Mouse (Mus musculus) 3134 (cell line): ENCODE measurements around the gene Naa60.
A peak's percentile ranks its signal among the peaks of the same experiment; 100 is the strongest.
"Not testable (repeated sequence)": the region's sequence is repeated elsewhere in the genome, so short reads cannot be mapped to it uniquely, and the experiment has no call there.

ENCODE experiments used
- DNase-seq: peaks from one replicate; pipeline ENCODE4 v3.0.0-alpha.2; 2011; ENCODE audit warnings: low spot score; ENCODE audit not compliant: insufficient read length; ENCODE audit errors: extremely low read depth

Gene Naa60

GRCm38 (mm10) chr16:3872216-3873047 lies at the start of gene Naa60:
Naa60 (plus strand) TSS chr16:3872375.
- DNase-seq = peak; percentile 18

- DNase-seq = no peak
Observed at GRCm38 (mm10) chr16:3828021-3828420, 44.2 kb upstream of the Naa60 start.

- no peak for DNase-seq
Observed at GRCm38 (mm10) chr16:3829727-3830126, 42.4 kb upstream of the Naa60 start.

DNA sequence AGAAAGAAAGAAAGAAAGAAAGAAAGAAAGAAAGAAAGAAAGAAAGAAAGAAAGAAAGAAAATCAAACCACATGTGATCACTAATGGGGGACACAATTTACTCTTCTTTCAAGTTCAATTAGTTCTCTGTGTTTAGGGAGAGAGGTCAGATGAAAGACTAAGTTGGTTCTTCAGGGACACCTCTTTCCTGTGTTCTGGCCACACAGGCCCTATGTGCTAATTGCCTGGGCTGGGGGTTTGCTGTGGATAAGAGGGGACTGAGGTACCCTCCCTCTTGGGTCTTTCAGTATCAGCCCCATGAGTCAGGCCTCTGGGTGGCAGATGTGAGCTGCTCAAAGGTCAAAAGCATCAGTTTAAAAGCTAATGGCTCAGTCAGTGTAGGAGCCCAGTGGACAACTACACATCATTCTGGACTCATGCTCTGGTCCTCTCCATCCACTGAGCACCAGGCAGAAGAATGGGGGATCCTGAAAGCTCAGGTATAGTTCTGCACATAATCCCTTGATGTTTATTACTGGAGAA lies 41.5 kb upstream of the Naa60 start, which contains the start of gene Olfr15:
Gene Olfr15, plus strand, starts transcription at position 291 of the 522 bp plus-strand sequence.
- DNase-seq = no peak

GRCm38 (mm10) chr16:3835461-3835860 lies 36.7 kb upstream of the Naa60 start:
- DNase-seq = no peak

DNA sequence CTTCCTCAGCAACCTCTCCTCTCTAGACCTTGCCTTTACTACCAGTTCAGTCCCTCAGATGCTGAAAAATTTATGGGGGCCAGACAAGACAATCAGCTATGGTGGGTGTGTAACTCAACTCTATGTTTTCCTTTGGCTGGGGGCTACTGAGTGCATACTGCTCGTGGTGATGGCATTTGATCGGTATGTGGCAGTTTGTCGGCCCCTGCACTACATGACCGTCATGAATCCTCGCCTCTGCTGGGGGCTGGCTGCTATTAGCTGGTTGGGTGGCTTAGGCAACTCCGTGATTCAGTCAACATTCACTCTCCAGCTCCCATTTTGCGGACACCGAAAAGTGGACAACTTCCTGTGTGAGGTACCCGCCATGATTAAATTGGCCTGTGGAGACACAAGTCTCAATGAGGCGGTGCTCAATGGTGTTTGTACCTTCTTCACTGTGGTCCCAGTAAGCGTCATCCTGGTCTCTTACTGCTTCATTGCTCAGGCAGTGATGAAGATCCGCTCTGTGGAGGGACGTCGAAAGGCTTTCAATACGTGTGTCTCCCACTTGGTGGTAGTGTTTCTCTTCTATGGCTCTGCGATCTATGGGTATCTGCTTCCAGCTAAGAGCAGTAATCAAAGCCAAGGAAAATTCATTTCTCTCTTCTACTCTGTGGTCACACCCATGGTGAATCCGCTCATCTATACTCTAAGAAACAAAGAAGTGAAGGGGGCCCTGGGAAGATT lies 32.9 kb upstream of the Naa60 start:
- no peak for DNase-seq

DNA sequence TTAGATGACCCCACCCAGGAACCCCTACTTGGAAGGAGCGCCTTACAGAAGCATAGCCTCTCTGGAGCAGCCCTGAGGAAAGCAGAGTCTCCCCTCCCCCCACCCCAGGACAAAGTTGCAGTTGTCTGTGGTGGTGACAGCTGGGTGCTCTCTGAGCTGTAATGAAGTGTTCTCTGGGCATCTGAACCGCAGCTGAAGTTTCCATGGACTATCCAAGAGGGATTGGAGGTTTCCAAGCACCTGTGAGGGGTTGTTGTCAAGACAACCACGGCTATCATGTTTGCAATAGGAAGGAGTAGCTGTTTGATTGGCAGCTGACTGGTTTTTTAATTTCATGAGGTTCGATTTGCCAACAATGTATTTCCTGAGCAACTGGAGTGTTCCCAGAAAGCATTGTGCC lies 29.2 kb upstream of the Naa60 start:
- DNase-seq = no peak

GRCm38 (mm10) chr16:3843796-3844195 lies 28.4 kb upstream of the Naa60 start:
- no peak for DNase-seq

DNA sequence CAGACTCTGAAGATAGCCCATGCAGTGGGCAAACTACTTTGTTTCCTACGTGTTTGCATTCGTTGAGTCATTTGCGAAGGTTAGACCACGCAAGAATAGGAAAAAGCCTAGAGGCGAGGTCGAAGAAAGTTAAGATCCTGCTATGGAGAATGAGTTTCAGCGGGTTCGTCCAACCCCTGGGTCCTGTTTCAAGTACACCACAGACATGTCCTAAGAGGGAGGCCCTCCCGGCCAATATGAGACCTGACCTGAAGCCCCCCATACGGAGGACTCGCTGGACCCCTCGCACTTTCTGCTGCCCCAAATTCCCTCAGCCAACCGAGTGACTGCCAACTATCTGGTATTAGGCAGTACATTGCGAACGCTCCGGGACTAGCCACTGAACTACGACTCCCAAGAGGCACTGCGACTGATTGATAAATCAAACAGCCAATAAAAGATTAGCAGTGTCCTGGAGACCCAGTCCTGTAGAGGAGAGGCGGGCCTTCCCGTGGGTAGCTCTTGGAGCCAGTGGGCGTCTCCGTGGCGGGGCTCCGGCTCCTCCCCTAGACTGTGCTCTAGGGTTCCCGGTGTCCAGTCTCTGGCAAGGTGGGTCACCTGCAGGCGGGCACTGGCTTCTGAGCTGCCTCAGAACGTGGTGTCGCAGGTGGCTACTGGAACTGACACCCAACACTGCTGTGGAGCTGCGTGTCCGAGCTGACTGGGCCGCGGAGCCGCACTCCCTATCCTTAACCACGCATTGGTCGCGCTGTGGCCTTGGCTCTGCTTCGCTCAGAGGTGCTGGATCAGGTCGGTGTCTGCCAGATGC lies 25.3 kb upstream of the Naa60 start, which contains the start of gene Zfp174:
Gene Zfp174, plus strand, starts transcription at position 558 of the 808 bp plus-strand sequence.
- peak; percentile 92 for DNase-seq

DNA sequence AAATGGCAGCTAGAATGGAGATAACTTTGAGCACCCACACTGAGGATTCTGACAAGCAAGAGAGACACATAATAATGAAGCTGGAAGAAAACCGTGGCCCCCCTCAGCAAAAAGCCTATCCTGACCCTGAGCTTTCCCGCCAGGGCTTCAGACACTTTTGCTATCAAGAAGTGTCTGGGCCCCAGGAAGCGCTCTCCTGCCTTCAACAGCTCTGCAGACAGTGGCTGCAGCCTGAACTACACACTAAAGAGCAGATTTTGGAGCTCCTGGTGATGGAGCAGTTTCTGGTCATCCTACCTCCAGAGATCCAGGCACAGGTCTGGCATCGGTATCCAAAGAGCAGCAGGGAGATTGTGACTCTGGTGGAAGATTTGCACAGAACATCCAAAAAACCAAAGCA lies 24.3 kb upstream of the Naa60 start:
- DNase-seq = no peak

DNA sequence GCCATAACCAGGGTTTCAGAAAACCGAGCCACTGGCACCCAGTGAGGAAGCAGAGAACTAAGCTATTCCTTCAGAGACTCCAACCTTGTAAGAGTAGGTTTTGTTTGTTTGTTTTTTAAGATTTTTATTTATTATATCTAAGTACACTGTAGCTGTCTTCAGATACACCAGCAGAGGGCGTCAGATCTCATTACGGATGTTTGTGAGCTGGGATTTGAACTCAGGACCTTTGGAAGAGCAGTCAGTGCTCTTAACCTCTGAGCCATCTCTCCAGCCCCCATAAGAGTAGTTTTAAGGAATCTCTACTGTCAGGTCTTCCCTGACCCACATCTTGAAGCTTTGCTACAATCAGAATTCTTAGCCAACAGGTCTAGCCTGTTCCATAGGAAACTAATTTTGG lies 23.8 kb upstream of the Naa60 start:
- DNase-seq = no peak

GRCm38 (mm10) chr16:3851301-3851700 lies 20.9 kb upstream of the Naa60 start:
- DNase-seq = not testable (repeated sequence)

- no peak for DNase-seq
Observed at GRCm38 (mm10) chr16:3852586-3852985, 19.6 kb upstream of the Naa60 start.

DNA sequence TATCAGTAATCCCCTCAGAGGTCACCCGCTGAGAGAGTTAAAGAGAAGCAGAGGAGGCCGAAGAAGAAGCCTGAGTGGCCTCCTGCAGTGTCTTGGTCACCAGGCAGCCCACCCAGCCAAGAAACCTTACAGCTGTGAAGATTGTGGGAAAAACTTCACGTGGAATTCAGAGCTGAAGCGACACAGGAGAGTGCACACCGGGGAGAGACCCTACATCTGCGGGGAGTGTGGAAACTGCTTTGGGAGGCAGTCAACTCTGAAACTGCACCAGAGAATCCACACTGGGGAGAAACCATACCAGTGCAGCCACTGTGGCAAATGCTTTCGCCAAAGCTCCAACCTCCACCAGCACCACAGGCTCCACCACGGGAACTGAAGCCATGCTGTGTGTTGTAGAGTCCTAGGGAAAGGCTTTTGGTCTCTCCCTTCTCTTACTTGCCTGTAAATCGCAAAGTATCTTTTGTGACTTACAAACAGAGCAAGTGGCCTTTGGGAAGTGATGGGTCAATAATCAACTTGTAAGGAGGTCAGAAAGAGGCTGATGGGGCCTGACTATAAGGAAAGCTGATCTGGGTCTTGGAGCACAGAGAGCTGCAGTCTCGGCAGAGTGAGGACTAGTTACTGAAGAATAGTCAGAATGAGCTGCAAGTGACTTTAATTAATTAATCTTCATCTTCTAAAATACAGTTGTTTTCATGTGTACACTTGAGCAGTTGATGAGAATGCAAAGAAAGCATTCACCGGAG lies 17.6 kb upstream of the Naa60 start:
- no peak for DNase-seq

DNA sequence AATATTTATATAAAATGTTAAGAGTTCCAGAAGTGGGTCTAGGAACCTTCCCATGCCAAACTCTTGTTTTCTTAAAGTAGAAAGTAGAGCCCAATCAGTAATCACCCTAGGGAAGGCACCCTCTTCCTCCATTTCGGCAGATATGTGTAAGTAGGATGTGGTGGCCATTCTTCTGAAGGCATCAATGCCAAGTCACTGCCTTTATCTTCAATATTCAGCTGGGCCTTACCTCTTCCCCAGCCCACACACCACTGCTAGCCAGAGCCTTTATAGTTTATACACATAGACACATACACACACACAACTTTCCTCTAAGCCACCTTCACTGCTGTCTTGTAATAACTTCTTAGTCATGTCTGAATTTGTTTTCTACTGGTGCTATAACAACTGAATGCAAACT lies 16.4 kb upstream of the Naa60 start:
- no peak for DNase-seq

GRCm38 (mm10) chr16:3859254-3859653 lies 12.9 kb upstream of the Naa60 start:
- no peak for DNase-seq

DNA sequence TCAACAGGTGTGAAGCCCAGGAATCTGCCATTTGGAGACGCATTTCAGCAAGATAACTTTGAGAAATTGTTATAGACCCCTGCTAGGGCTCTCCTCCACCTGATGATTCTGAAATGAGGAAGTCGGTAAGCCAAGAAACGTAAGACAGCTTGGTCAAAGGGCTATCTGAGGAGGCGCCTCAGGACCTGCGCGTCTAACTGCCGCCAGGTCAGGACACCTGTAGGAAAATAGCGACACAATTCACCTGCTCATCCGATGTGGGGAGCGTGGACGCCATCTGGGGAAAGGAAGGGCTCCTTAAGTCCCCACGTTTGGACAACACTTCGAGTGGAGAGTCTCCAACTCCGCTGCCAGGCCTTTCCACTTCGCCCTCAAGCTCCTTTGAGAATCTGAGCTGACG lies 360 bp upstream of the Naa60 start:
- DNase-seq = no peak

GRCm38 (mm10) chr16:3876346-3876745 lies 4.2 kb downstream of the Naa60 start:
- no peak for DNase-seq

DNA sequence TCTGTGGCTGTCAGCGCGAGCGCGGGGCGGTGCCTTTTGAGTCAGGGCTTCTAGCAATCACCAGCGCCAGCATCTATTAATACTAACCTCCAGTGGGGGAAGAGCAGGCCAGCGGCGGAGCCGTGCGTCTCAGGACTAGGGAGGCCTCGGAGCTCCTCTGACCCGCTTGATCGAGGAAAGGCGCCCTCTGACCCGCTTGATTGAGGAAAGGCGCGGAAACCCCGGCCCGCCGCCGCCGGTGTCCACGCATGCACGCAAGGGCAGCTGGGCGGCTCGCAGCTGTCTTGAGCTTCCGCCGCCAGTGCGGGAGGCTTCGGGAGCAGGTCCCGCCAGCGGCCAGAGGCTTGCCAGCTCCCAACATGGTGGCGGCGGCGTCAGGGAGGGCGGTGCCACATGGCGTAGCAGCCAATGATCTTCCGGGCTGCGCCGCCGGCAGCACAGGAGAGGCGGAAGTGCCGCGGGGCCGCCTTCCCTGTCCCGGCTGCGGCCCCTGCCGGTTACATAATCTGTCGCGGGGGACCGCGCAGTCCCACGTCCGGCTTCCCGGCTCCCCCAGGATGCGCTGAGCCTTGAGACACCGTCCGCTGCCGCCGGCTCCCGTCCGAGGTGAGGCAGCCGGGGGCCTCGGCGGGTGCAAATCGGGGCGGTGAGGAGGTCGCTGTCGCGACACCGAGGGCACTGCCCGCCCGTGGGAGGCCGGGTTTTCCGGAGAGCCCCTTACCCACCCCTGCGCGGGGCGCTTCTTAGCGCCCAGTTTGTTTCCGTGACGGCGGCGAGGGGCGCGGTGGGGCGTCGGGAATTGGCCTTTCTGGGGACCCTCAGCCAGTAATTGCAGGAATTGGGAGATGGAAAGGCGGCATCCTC lies 12.3 kb downstream of the Naa60 start, which contains the start of the genes Zfp597 and Gm20695:
Gene Zfp597, minus strand, starts transcription at position 361 of the 864 bp plus-strand sequence.
Gene Gm20695, plus strand, starts transcription at position 448 of the 864 bp plus-strand sequence.
- DNase-seq = peak; percentile 98
